ENCODE assay signal across 9 mouse cellular contexts in the genomic region with DNA sequence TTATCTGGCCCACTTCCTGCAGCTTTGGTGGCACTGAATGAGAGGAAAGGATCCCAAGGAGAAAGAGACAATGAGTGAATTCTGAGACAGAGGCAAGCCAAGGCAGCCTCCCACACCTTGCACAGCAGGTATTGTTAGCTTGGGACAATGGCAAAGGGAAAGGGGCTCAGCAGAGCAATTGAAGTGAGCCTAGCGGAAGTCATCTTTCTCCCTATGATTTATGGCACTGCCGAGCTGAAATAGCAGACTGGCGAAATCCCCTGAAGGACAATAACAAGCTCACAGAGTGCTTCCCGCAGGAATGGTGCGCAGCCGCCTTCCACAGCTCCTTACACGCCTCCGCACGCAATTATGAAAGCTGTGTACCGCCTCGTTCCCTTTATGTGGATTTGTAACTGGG.
DNase-seq lines count a peak whose midpoint lies in the region; ATAC-seq lines count a peak whose summit lies in the region.
"Had no signal": no experiment of that assay in that cellular context is flagged by ENCODE, and none has a peak within 500 bp of the region (broad histone marks: within the 10 kb centered on the region; RNA-seq: fewer than 3 reads in every experiment).

No protein-coding gene starts in this region.

- H3K9ac ChIP-seq in midbrain, embryonic 15.5 days = no peak overlapping the region
- H3K9ac ChIP-seq: liver, embryonic 13.5 days had no signal

- H3K27me3 ChIP-seq in midbrain, embryonic 15.5 days (replicated peaks) = no peaks in the 10 kb centered on the region

- peaks cover 5% of the 10 kb centered on the region for H3K4me1 ChIP-seq in midbrain, embryonic 15.5 days
- H3K4me1 ChIP-seq: liver, embryonic 13.5 days had no signal

- no peaks in the 10 kb centered on the region for H3K9me3 ChIP-seq in midbrain, embryonic 15.5 days
- H3K9me3 ChIP-seq: liver, embryonic 13.5 days had no signal

- H3K27ac ChIP-seq in midbrain, embryonic 15.5 days = peak overlapping the region; percentile 66
- H3K27ac ChIP-seq: liver, embryonic 13.5 days had no signal

- WGBS in midbrain, embryonic 15.5 days = 26% methylated on average over 11 of the region's 11 CpGs

- intact Hi-C loops in gastrocnemius, postnatal 36 days (cut with DNase I) = no loop called here

- no peaks in the 10 kb centered on the region for H3K36me3 ChIP-seq in midbrain, embryonic 15.5 days (replicated peaks)
- H3K36me3 ChIP-seq: liver, embryonic 13.5 days had no signal

- H3K4me3 ChIP-seq in midbrain, embryonic 15.5 days = no peak overlapping the region
- H3K4me3 ChIP-seq: liver, embryonic 13.5 days had no signal

- peak overlapping the region; percentile 17; the same call in 1 of the 2 replicates for H3K4me2 ChIP-seq in midbrain, embryonic 15.5 days
- H3K4me2 ChIP-seq: liver, embryonic 13.5 days had no signal

- peak; percentile 96 for ATAC-seq in frontal cortex, adult (ENCODE audit: low TSS enrichment)
- ATAC-seq in midbrain, embryonic 15.5 days (replicated peaks) = 0 out of 2 replicates have a peak, but pooled peaks have one; percentile 33
- no peak for ATAC-seq in cerebellum, adult (ENCODE audit: insufficient number of reproducible peaks, low FRiP score, low TSS enrichment)
- ATAC-seq in megakaryocyte progenitor cell, adult 5-6 weeks (replicated peaks; ENCODE audit: poor library complexity) = no peak

- no peak for DNase-seq in frontal cortex, postnatal 25 days (ENCODE audit: low spot score in 2 of 2)
- DNase-seq in R1 (ENCODE audit: low read depth, low spot score) = peak; percentile 97
- peak; percentile 35 for DNase-seq in forelimb bud, embryonic 11.5 days (ENCODE audit: low read depth, low spot score)
- no peak for DNase-seq in gastrocnemius, postnatal 36 days
- DNase-seq: liver, embryonic 13.5 days had no signal

Comparison
In these comparisons a context has a peak if more than half of its experiments do, and no peak if none do; other contexts are left out.
1. ATAC-seq: peak in frontal cortex, adult (single experiment) and midbrain, embryonic 15.5 days (single experiment); none in cerebellum, adult (single experiment) and megakaryocyte progenitor cell, adult 5-6 weeks (single experiment).
2. DNase-seq: peak in R1 (single experiment) and forelimb bud, embryonic 11.5 days (single experiment); none in frontal cortex, postnatal 25 days (0 of 2) and gastrocnemius, postnatal 36 days (0 of 2).